Comparison of ENCODE assay signal across 20 mouse cellular contexts in genomic region chr16:89608161-89608790, GRCm38 (mm10). TPM values are rescaled to one million over a fixed set of nuclear protein-coding genes. Genes with fewer than 3 reads are reported as not detected.
DNase-seq lines count a peak whose midpoint lies in the region; ATAC-seq lines count a peak whose summit lies in the region.
"Had no signal": no experiment of that assay in that cellular context is flagged by ENCODE, and none has a peak within 500 bp of the region (broad histone marks: within the 10 kb centered on the region; RNA-seq: fewer than 3 reads in every experiment).

No protein-coding gene starts in this region.

- 83% methylated on average over 12 of the region's 12 CpGs for WGBS in heart, embryonic 12.5 days

- H3K9me3 ChIP-seq in heart, embryonic 12.5 days (replicated peaks) = 0 out of 2 replicates have a peak, but pooled peaks cover 5% of the 10 kb centered on the region
- H3K9me3 ChIP-seq: forebrain, embryonic 13.5 days; heart, embryonic 15.5 days; liver, embryonic 13.5 days had no signal

- H3K27ac ChIP-seq in heart, embryonic 12.5 days (ENCODE audit: poor library complexity, severe bottlenecking) = no peak overlapping the region
- H3K27ac ChIP-seq: forebrain, embryonic 13.5 days; heart, embryonic 15.5 days; liver, embryonic 13.5 days; stomach, postnatal 0 days had no signal

- H3K4me1 ChIP-seq in heart, embryonic 12.5 days (replicated peaks) = no peaks in the 10 kb centered on the region
- H3K4me1 ChIP-seq: forebrain, embryonic 13.5 days; heart, embryonic 15.5 days; liver, embryonic 13.5 days had no signal

- H3K27me3 ChIP-seq in heart, embryonic 12.5 days (replicated peaks) = no peaks in the 10 kb centered on the region
- H3K27me3 ChIP-seq: CH12.LX; forebrain, embryonic 13.5 days; heart, embryonic 15.5 days; liver, embryonic 13.5 days had no signal

- no peak overlapping the region for H3K9ac ChIP-seq in heart, embryonic 12.5 days
- H3K9ac ChIP-seq: forebrain, embryonic 13.5 days; heart, embryonic 15.5 days; liver, embryonic 13.5 days had no signal

- H3K4me2 ChIP-seq in heart, embryonic 12.5 days = no peak overlapping the region
- H3K4me2 ChIP-seq: forebrain, embryonic 13.5 days; heart, embryonic 15.5 days; liver, embryonic 13.5 days; midbrain, embryonic 11.5 days had no signal

- no peak for DNase-seq in cerebellum, postnatal 14 days
- DNase-seq in heart, adult 8-10 months (ENCODE audit: low spot score) = peak; percentile 45
- DNase-seq in right cerebral cortex, postnatal 10 days (ENCODE audit: low spot score in 2 of 2) = peak; percentile 65 to 69
- DNase-seq in right cerebral cortex, postnatal 14 days = no peak
- no peak for DNase-seq in T-cell, adult 2 months (ENCODE audit: low spot score)
- no peak for DNase-seq in spleen, postnatal 36 days (ENCODE audit: low spot score in 2 of 2)
- DNase-seq: kidney, adult 9 months; left cerebral cortex, postnatal 4 days; liver, embryonic 13.5 days; lung, postnatal 10 days; thymus, postnatal 36 days had no signal

- no peak overlapping the region for H3K4me3 ChIP-seq in heart, embryonic 12.5 days
- H3K4me3 ChIP-seq: forebrain, embryonic 13.5 days; heart, embryonic 15.5 days; liver, embryonic 13.5 days; myocyte had no signal

- peak; percentile 50; the same call in 1 of the 2 replicates for ATAC-seq in cerebellum, adult (ENCODE audit: insufficient number of reproducible peaks, low FRiP score, low TSS enrichment)
- ATAC-seq in heart, embryonic 12.5 days (ENCODE audit: insufficient number of reproducible peaks, low FRiP score) = no peak
- ATAC-seq: forebrain, embryonic 13.5 days had no signal

- H3K36me3 ChIP-seq in heart, embryonic 12.5 days = no peaks in the 10 kb centered on the region
- H3K36me3 ChIP-seq: heart, embryonic 15.5 days; liver, embryonic 13.5 days had no signal

RNA-seq across cellular contexts. Expression of gene Krtap11-1, which starts 37.3 kb away (rescaled TPM):
- total RNA-seq in heart, adult 8-10 months (2022) = not detected
- polyA plus RNA-seq in heart, embryonic 12.5 days (2016; fragmentation: Nextera tagmentation; extraction: Ambion mirVana) = not detected in 2 replicates
- total RNA-seq: CH12.LX; left cerebral cortex, postnatal 4 days had no signal
- polyA plus RNA-seq: forebrain, embryonic 13.5 days; heart, embryonic 15.5 days; large intestine, adult 2 months; liver, embryonic 13.5 days; midbrain, embryonic 11.5 days; myocyte; stomach, postnatal 0 days had no signal

Comparison
In these comparisons a context has a peak if more than half of its experiments do, and no peak if none do; other contexts are left out.
1. DNase-seq: peak in heart, adult 8-10 months (single experiment) and right cerebral cortex, postnatal 10 days (2 of 2); none in cerebellum, postnatal 14 days (0 of 2), right cerebral cortex, postnatal 14 days (single experiment), T-cell, adult 2 months (single experiment) and spleen, postnatal 36 days (0 of 2).